Mouse (Mus musculus): ENCODE results near the gene Ctsl. TPM values are rescaled to one million over a fixed set of nuclear protein-coding genes. Genes with fewer than 3 reads are reported as not detected.

The Ctsl gene
- polyA plus RNA-seq, 1 experiment from 2014 or later = 130 TPM

- no peaks in the 10 kb centered on the region for H3K9me3 ChIP-seq (ENCODE audit: control insufficient read depth, low read length)
- H3K36me3 ChIP-seq (ENCODE audit: control insufficient read depth, insufficient read depth, low read length) = no peaks in the 10 kb centered on the region
- no peak for DNase-seq
- H3K4me1 ChIP-seq (ENCODE audit: control insufficient read depth, insufficient read depth, low read length) = no peaks in the 10 kb centered on the region
- 80% methylated on average over 3 of the region's 3 CpGs for WGBS
- H3K27me3 ChIP-seq (ENCODE audit: control insufficient read depth, insufficient read depth, low read length) = no peaks in the 10 kb centered on the region
- no peak overlapping the region for H3K9ac ChIP-seq (replicated peaks; ENCODE audit: low read length)
- no peak for ATAC-seq (ENCODE audit: low FRiP score, low TSS enrichment)
- no peak overlapping the region for H3K27ac ChIP-seq (replicated peaks; ENCODE audit: low read depth, low read length)
- no peak overlapping the region for H3K4me3 ChIP-seq (replicated peaks; ENCODE audit: low read depth, low read length)
- no peak overlapping the region for H3K4me2 ChIP-seq (ENCODE audit: low read length)
These were observed 32.8 kb upstream of the Ctsl start for GRCm38 (mm10) chr13:64403519-64403918.

DNA sequence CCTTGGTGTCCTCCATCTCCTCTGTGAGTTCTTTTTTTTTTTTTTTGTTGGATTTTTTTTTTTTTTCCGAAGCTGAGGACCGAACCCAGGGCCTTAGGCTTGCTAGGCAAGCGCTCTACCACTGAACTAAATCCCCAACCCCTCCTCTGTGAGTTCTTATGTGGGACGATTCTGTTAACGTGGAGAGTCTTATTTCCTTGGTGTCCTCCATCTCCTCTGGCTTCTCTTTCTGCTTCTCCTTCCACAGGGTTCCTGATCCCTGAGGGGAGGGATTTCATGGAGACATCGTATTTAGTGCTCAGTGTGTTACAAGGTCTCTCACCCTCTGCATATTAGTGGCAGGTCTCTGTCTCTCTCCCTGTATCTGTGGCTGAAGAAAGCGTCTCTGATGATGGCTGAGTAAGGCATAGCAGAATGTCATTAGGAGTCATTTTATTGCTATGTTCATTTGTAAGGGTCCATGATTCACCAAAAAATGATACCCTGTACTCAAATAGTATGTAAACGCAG, 32.3 kb upstream of the Ctsl start:
- ATAC-seq (ENCODE audit: low FRiP score, low TSS enrichment) (no peak), DNase-seq (no peak)
- Histone ChIP-seq H3K9ac (replicated peaks; ENCODE audit: low read length) (no peak overlapping the region), H3K4me3 (replicated peaks; ENCODE audit: low read depth, low read length) (no peak overlapping the region), H3K4me1 (ENCODE audit: control insufficient read depth, insufficient read depth, low read length) (no peaks in the 10 kb centered on the region), H3K27ac (replicated peaks; ENCODE audit: low read depth, low read length) (no peak overlapping the region), H3K4me2 (ENCODE audit: low read length) (no peak overlapping the region), H3K27me3 (ENCODE audit: control insufficient read depth, insufficient read depth, low read length) (no peaks in the 10 kb centered on the region), H3K9me3 (ENCODE audit: control insufficient read depth, low read length) (no peaks in the 10 kb centered on the region), H3K36me3 (ENCODE audit: control insufficient read depth, insufficient read depth, low read length) (no peaks in the 10 kb centered on the region)
- WGBS = 92% methylated on average over 8 of the region's 8 CpGs

DNA sequence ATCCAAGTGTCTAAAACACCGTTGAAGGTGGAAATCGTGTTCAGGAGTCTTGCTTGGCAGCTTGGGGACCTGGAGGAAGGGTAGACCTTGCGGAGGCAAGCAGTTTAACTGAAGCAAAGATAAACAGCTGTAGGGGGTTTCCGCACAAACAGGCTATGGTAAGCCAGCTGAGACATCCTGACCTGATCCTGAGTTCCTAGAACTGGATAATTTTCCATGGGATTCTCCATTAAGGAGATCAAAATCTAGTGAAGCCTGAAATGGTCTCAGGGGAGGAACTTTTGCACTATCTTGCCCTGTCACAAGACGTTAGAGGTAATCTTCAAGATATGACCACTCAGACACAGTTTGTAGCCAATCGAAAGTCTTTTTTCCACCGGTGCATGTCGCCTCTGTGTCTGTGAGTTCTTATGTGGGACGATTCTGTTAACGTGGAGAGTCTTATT, 31.8 kb upstream of the Ctsl start:
- Histone ChIP-seq H3K9me3 (ENCODE audit: control insufficient read depth, low read length) (no peaks in the 10 kb centered on the region), H3K4me3 (replicated peaks; ENCODE audit: low read depth, low read length) (no peak overlapping the region), H3K27me3 (ENCODE audit: control insufficient read depth, insufficient read depth, low read length) (no peaks in the 10 kb centered on the region), H3K4me2 (ENCODE audit: low read length) (no peak overlapping the region), H3K27ac (replicated peaks; ENCODE audit: low read depth, low read length) (no peak overlapping the region), H3K36me3 (ENCODE audit: control insufficient read depth, insufficient read depth, low read length) (no peaks in the 10 kb centered on the region), H3K4me1 (ENCODE audit: control insufficient read depth, insufficient read depth, low read length) (no peaks in the 10 kb centered on the region), H3K9ac (replicated peaks; ENCODE audit: low read length) (no peak overlapping the region)
- DNase-seq = no peak
- WGBS = 88% methylated on average over 10 of the region's 10 CpGs
- ATAC-seq (ENCODE audit: low FRiP score, low TSS enrichment) = no peak

GRCm38 (mm10) chr13:64402006-64402405, 31.3 kb upstream of the Ctsl start:
- no peak overlapping the region for H3K4me3 ChIP-seq (replicated peaks; ENCODE audit: low read depth, low read length)
- ATAC-seq (ENCODE audit: low FRiP score, low TSS enrichment) (no peak), DNase-seq (no peak)
- WGBS = 89% methylated on average over 3 of the region's 3 CpGs
- no peak overlapping the region for H3K27ac ChIP-seq (replicated peaks; ENCODE audit: low read depth, low read length)
- H3K36me3 ChIP-seq (ENCODE audit: control insufficient read depth, insufficient read depth, low read length) = no peaks in the 10 kb centered on the region
- H3K4me2 ChIP-seq (ENCODE audit: low read length) = no peak overlapping the region
- no peaks in the 10 kb centered on the region for H3K27me3 ChIP-seq (ENCODE audit: control insufficient read depth, insufficient read depth, low read length)
- H3K9ac ChIP-seq (replicated peaks; ENCODE audit: low read length) = no peak overlapping the region
- no peaks in the 10 kb centered on the region for H3K4me1 ChIP-seq (ENCODE audit: control insufficient read depth, insufficient read depth, low read length)
- no peaks in the 10 kb centered on the region for H3K9me3 ChIP-seq (ENCODE audit: control insufficient read depth, low read length)

- Histone ChIP-seq H3K36me3 (ENCODE audit: control insufficient read depth, insufficient read depth, low read length) (no peaks in the 10 kb centered on the region), H3K27ac (replicated peaks; ENCODE audit: low read depth, low read length) (no peak overlapping the region), H3K4me2 (ENCODE audit: low read length) (no peak overlapping the region), H3K9ac (replicated peaks; ENCODE audit: low read length) (no peak overlapping the region), H3K9me3 (ENCODE audit: control insufficient read depth, low read length) (no peaks in the 10 kb centered on the region), H3K27me3 (ENCODE audit: control insufficient read depth, insufficient read depth, low read length) (no peaks in the 10 kb centered on the region), H3K4me1 (ENCODE audit: control insufficient read depth, insufficient read depth, low read length) (no peaks in the 10 kb centered on the region), H3K4me3 (replicated peaks; ENCODE audit: low read depth, low read length) (no peak overlapping the region)
- ATAC-seq (ENCODE audit: low FRiP score, low TSS enrichment) (no peak), DNase-seq (no peak)
- WGBS = 71% methylated on average over 7 of the region's 7 CpGs
These were observed 30.2 kb upstream of the Ctsl start for GRCm38 (mm10) chr13:64400801-64401361.

DNA sequence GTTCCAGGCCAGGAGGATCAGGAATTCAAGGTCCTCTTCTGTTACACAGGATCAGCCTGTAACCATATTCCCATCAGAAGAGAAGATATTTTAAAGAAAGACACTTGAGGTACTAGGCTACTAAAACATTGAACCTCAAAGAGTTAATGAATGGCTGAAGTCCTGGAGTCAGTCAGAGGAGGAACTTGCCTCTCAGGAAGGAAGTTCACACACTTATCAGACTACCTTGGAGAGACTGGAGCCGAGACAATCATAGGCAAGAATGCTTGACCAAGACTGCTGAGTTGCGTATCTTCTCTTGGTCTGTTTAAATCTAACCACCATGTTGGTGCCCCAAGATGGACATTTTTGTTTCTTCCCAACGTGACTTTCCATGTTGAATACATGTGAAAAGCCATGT, 29.2 kb upstream of the Ctsl start:
- 86% methylated on average over 3 of the region's 3 CpGs for WGBS
- H3K36me3 ChIP-seq (ENCODE audit: control insufficient read depth, insufficient read depth, low read length) = no peaks in the 10 kb centered on the region
- no peaks in the 10 kb centered on the region for H3K27me3 ChIP-seq (ENCODE audit: control insufficient read depth, insufficient read depth, low read length)
- no peak for ATAC-seq (ENCODE audit: low FRiP score, low TSS enrichment)
- no peaks in the 10 kb centered on the region for H3K9me3 ChIP-seq (ENCODE audit: control insufficient read depth, low read length)
- no peak overlapping the region for H3K4me3 ChIP-seq (replicated peaks; ENCODE audit: low read depth, low read length)
- no peak overlapping the region for H3K4me2 ChIP-seq (ENCODE audit: low read length)
- no peak overlapping the region for H3K27ac ChIP-seq (replicated peaks; ENCODE audit: low read depth, low read length)
- no peak overlapping the region for H3K9ac ChIP-seq (replicated peaks; ENCODE audit: low read length)
- H3K4me1 ChIP-seq (ENCODE audit: control insufficient read depth, insufficient read depth, low read length) = no peaks in the 10 kb centered on the region
- DNase-seq = no peak

DNA sequence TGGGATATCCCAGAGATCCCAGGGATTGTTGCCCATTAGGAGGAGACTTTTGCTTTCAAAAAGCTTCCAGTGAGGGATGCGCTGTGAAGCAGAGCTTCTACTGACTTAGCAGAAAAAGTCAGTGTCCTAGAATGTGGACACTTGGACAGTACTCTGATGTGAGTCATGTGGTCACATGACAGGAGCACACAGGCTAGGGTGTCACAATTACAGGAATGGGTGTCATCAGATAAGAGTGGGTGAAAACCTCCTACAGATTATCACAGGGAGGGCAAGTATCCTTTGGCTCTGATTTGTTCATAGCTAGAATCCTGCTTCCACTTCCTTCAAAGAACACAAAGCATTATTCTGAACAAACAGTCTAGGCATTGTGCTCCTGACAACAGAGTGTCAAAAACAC, 27.4 kb upstream of the Ctsl start:
- H3K9me3 ChIP-seq (ENCODE audit: control insufficient read depth, low read length) = no peaks in the 10 kb centered on the region
- H3K27ac ChIP-seq (replicated peaks; ENCODE audit: low read depth, low read length) = no peak overlapping the region
- 97% methylated on average over 1 of the region's 1 CpGs for WGBS
- no peaks in the 10 kb centered on the region for H3K4me1 ChIP-seq (ENCODE audit: control insufficient read depth, insufficient read depth, low read length)
- ATAC-seq (ENCODE audit: low FRiP score, low TSS enrichment) (no peak), DNase-seq (no peak)
- no peaks in the 10 kb centered on the region for H3K36me3 ChIP-seq (ENCODE audit: control insufficient read depth, insufficient read depth, low read length)
- H3K4me3 ChIP-seq (replicated peaks; ENCODE audit: low read depth, low read length) = no peak overlapping the region
- no peak overlapping the region for H3K9ac ChIP-seq (replicated peaks; ENCODE audit: low read length)
- no peaks in the 10 kb centered on the region for H3K27me3 ChIP-seq (ENCODE audit: control insufficient read depth, insufficient read depth, low read length)
- no peak overlapping the region for H3K4me2 ChIP-seq (ENCODE audit: low read length)

GRCm38 (mm10) chr13:64396979-64397378, 26.3 kb upstream of the Ctsl start:
- no peaks in the 10 kb centered on the region for H3K36me3 ChIP-seq (ENCODE audit: control insufficient read depth, insufficient read depth, low read length)
- ATAC-seq (ENCODE audit: low FRiP score, low TSS enrichment) (no peak), DNase-seq (no peak)
- WGBS = 78% methylated on average over 8 of the region's 8 CpGs
- H3K4me3 ChIP-seq (replicated peaks; ENCODE audit: low read depth, low read length) = no peak overlapping the region
- H3K27ac ChIP-seq (replicated peaks; ENCODE audit: low read depth, low read length) = no peak overlapping the region
- H3K4me1 ChIP-seq (ENCODE audit: control insufficient read depth, insufficient read depth, low read length) = no peaks in the 10 kb centered on the region
- no peaks in the 10 kb centered on the region for H3K9me3 ChIP-seq (ENCODE audit: control insufficient read depth, low read length)
- H3K4me2 ChIP-seq (ENCODE audit: low read length) = no peak overlapping the region
- H3K27me3 ChIP-seq (ENCODE audit: control insufficient read depth, insufficient read depth, low read length) = no peaks in the 10 kb centered on the region
- no peak overlapping the region for H3K9ac ChIP-seq (replicated peaks; ENCODE audit: low read length)

- no peaks in the 10 kb centered on the region for H3K4me1 ChIP-seq (ENCODE audit: control insufficient read depth, insufficient read depth, low read length)
- no peak overlapping the region for H3K9ac ChIP-seq (replicated peaks; ENCODE audit: low read length)
- H3K4me3 ChIP-seq (replicated peaks; ENCODE audit: low read depth, low read length) = no peak overlapping the region
- H3K27ac ChIP-seq (replicated peaks; ENCODE audit: low read depth, low read length) = no peak overlapping the region
- no peaks in the 10 kb centered on the region for H3K27me3 ChIP-seq (ENCODE audit: control insufficient read depth, insufficient read depth, low read length)
- ATAC-seq (ENCODE audit: low FRiP score, low TSS enrichment) (no peak), DNase-seq (no peak)
- 87% methylated on average over 4 of the region's 4 CpGs for whole genome bisulfite sequencing
- H3K36me3 ChIP-seq (ENCODE audit: control insufficient read depth, insufficient read depth, low read length) = no peaks in the 10 kb centered on the region
- no peaks in the 10 kb centered on the region for H3K9me3 ChIP-seq (ENCODE audit: control insufficient read depth, low read length)
- H3K4me2 ChIP-seq (ENCODE audit: low read length) = no peak overlapping the region
These were observed 17.7 kb upstream of the Ctsl start for GRCm38 (mm10) chr13:64388415-64388814.

All from midbrain, embryonic 14.5 days (tissue).